Mouse (Mus musculus) hindbrain, postnatal 0 days (tissue): Measurements from ENCODE around the gene Srrm1. TPM values are rescaled to one million over a fixed set of nuclear protein-coding genes. Genes with fewer than 3 reads are reported as not detected.

Experiments
- ATAC-seq: fragments of 200-750 bp; cut with Nextera tagmentation; 2 replicates; pipeline ENCODE4 v1.8.0; 2017; ENCODE audit warnings: mild to moderate bottlenecking, moderate TSS enrichment, moderate library complexity
- DNase-seq: peaks from one replicate; pipeline ENCODE4 v3.0.0-alpha.2; 2015; ENCODE audit warnings: low spot score
- H3K27ac ChIP-seq: fragments of 300-500 bp; sonication (generic); 2 replicates; pipeline ENCODE4 v1.5.1; 2014; ENCODE audit warnings: mild to moderate bottlenecking
- H3K27me3 ChIP-seq: fragments of 300-500 bp; sonication (generic); 2 replicates; pipeline ENCODE4 v1.6.1; 2014; ENCODE audit warnings: low read length, mixed read lengths; ENCODE audit not compliant: insufficient read depth
- H3K36me3 ChIP-seq: fragments of 300-500 bp; sonication (generic); 2 replicates; pipeline ENCODE4 v1.6.1; 2014; ENCODE audit warnings: low read length, mixed read lengths; ENCODE audit not compliant: insufficient read depth
- H3K4me1 ChIP-seq: fragments of 300-500 bp; sonication (generic); 2 replicates; pipeline ENCODE4 v1.6.1; 2014; ENCODE audit warnings: antibody characterized with exemption, low read length, mixed read lengths; ENCODE audit not compliant: insufficient read depth
- H3K4me2 ChIP-seq: fragments of 300-500 bp; sonication (generic); 2 replicates; pipeline ENCODE4 v1.6.1; 2014; ENCODE audit warnings: low read depth, mild to moderate bottlenecking, low read length, moderate library complexity, mixed read lengths
- H3K4me3 ChIP-seq: fragments of 300-500 bp; sonication (generic); 2 replicates; pipeline ENCODE4 v1.5.1; 2014; ENCODE audit warnings: low read length
- H3K9ac ChIP-seq: fragments of 300-500 bp; sonication (generic); replicated peaks from 2 replicates; pipeline ENCODE4 v1.6.1; 2014; ENCODE audit warnings: mild to moderate bottlenecking, low read length, moderate library complexity, mixed read lengths
- H3K9me3 ChIP-seq: fragments of 300-500 bp; sonication (generic); 2 replicates; pipeline ENCODE4 v1.6.1; 2016; ENCODE audit warnings: low read length, mixed read lengths
- CTCF ChIP-seq: IDR thresholded peaks from 2 replicates; pipeline ENCODE4 v1.5.1; 2016; ENCODE audit warnings: antibody characterized with exemption, control low read depth, low read depth
- WGBS: fragments of 180-500 bp; shearing (Covaris S2); extraction: QIAGEN DNeasy Blood & Tissue Kit; methylation state at CpG from one replicate; pipeline ENCODE4 v1.1.7; 2014; 5-methylcytosine and 5-hydroxymethylcytosine counted together
- polyA plus RNA-seq: library from polyadenylated mRNA; unstranded; fragments of >200 nt; fragmentation: Nextera tagmentation; extraction: Ambion mirVana; gene quantifications from 2 replicates; pipeline ENCODE4 v1.2.1, GENCODE M21; 2015
- total RNA-seq: library from RNA; depleted of rRNA; stranded (reverse); fragments of >200 nt; gene quantifications from 2 replicates; pipeline ENCODE4 v1.2.3, GENCODE M21; 2014; rRNA removed

Gene Srrm1
- total RNA-seq (20.8 and 21.2 TPM in 2 replicates), polyA plus RNA-seq (173 and 174 TPM in 2 replicates)

DNA sequence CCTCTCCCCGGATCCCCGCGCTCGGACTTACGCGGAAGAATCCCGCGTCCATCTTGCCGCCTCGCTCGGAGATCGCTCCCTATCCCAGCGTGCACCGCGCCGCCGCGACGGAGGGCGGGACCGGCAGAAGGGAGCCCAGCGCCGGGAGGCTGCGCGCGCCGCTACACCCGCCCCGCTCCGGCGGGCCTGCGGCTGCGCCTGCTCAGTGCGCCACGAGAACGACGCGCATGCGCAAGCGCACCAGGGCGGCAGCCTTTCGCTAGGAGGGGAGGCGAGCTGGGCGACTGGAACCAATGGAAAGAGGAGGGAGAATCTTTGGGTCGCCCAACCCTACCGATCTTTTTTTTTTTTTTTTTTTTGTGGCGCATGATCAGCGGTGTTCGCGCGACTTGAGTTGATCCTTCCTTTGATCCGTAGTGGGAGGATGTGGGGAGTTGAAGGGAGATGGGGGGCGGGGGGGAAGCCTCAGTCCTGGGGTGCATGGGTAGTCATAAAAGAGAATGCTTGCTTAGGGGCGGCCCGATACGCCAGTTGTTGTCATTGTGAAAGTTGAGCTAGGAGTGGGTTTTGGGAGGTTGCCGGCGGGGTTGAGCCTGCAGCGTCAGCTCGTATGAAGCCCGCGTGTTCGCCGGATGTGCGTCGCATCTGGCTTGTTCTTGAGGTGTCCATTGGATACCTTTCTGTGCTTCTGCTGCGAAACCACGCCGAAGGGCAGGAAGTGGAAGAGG is at the start of gene Srrm1:
Srrm1 (minus strand) TSS at position 256 of the 728 bp plus-strand sequence.
- peaks cover 13% of the 10 kb centered on the region; the same call in 1 of the 2 replicates for H3K4me1 ChIP-seq
- TF ChIP-seq CTCF = no peak
- DNase-seq = peak; percentile 100
- H3K27ac ChIP-seq = peak within 1 kb of the TSS; percentile 96
- ATAC-seq = peak; percentile 95
- 0% methylated on average over 64 of the region's 69 CpGs for WGBS
- H3K27me3 ChIP-seq = no peaks in the 10 kb centered on the region
- H3K9me3 ChIP-seq = no peaks in the 10 kb centered on the region
- H3K4me2 ChIP-seq = peak within 1 kb of the TSS; percentile 93
- H3K4me3 ChIP-seq = peak within 1 kb of the TSS; percentile 98
- H3K9ac ChIP-seq = peak within 1 kb of the TSS; percentile 99
- H3K36me3 ChIP-seq = no peaks in the 10 kb centered on the region

DNA sequence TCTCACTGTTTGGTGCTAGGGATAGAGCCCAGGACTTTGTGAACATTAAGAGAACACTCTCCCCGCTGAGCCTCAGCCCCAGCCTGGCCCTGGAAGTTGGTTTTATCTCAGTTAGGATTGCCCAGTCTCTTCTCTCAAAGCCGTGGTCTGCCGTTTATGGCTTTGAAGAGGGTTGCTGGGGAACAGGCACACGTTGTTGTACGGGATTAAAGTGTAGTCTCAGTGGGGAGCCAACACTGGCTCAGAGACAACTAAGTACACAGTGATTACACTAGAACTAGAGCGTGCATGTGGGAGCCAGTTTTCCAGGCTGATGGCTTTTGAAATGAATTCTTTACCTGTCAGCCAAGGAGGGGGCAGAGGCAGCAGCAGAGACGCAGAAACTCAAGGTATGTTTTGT is 48.8 kb upstream of the Srrm1 start:
- H3K4me3 ChIP-seq = no peak overlapping the region
- H3K4me2 ChIP-seq = no peak overlapping the region
- no peak for TF ChIP-seq CTCF
- H3K9ac ChIP-seq = no peak overlapping the region
- H3K36me3 ChIP-seq = no peaks in the 10 kb centered on the region
- peaks cover 6% of the 10 kb centered on the region; the same call in 1 of the 2 replicates for H3K27me3 ChIP-seq
- H3K9me3 ChIP-seq = no peaks in the 10 kb centered on the region
- DNase-seq = no peak
- 22% methylated on average over 7 of the region's 7 CpGs for WGBS
- H3K27ac ChIP-seq = no peak overlapping the region
- 0 out of 2 replicates have a peak, but pooled peaks cover 2% of the 10 kb centered on the region for H3K4me1 ChIP-seq
- ATAC-seq = no peak

DNA sequence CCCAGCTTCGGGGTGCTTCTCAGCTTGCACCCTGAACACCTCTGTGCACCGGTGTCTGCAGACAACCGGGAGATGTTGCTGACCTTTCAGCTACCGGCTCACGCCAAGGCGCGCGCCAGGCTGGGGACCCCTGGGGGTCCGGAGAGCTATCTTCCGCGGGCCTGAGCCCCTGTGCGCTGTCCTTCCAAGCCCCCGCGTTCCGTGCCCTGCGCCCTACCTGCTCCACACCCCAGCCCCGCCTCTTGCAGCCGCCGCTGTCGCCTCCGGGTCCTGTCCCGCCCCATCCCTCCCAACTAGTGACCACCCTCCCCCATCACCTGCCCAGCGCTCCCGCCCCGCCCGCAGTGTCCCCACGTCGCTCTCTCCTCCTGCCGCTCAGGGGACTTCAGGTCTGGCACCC is 44.9 kb upstream of the Srrm1 start, which contains the start of gene Ncmap:
Ncmap (minus strand) TSS at position 237 of the 400 bp plus-strand sequence.
- 0 out of 2 replicates have a peak, but pooled peaks cover 2% of the 10 kb centered on the region for H3K4me1 ChIP-seq
- peak within 1 kb of the TSS; percentile 31 for H3K4me3 ChIP-seq
- H3K9ac ChIP-seq = no peak within 1 kb of the TSS; the same call in 1 of the 2 replicates
- no peak for TF ChIP-seq CTCF
- H3K9me3 ChIP-seq = no peaks in the 10 kb centered on the region
- H3K4me2 ChIP-seq = peak within 1 kb of the TSS; percentile 56
- DNase-seq (no peak), ATAC-seq (no peak)
- 2% methylated on average over 29 of the region's 29 CpGs for WGBS
- H3K36me3 ChIP-seq = no peaks in the 10 kb centered on the region
- H3K27ac ChIP-seq = no peak within 1 kb of the TSS
- H3K27me3 ChIP-seq = peaks cover 9% of the 10 kb centered on the region; the same call in 1 of the 2 replicates

- no peak overlapping the region; the same call in 1 of the 2 replicates for H3K9ac ChIP-seq
- no peaks in the 10 kb centered on the region for H3K36me3 ChIP-seq
- no peaks in the 10 kb centered on the region for H3K9me3 ChIP-seq
- ATAC-seq (no peak), DNase-seq (no peak)
- peaks cover 9% of the 10 kb centered on the region; the same call in 1 of the 2 replicates for H3K27me3 ChIP-seq
- peak overlapping the region; percentile 56 for H3K4me2 ChIP-seq
- H3K4me3 ChIP-seq = peak overlapping the region; percentile 31
- no peak overlapping the region for H3K27ac ChIP-seq
- WGBS = 8% methylated on average over 16 of the region's 16 CpGs
- 0 out of 2 replicates have a peak, but pooled peaks cover 2% of the 10 kb centered on the region for H3K4me1 ChIP-seq
- no peak for TF ChIP-seq CTCF
These were observed 44.4 kb upstream of the Srrm1 start for GRCm38 (mm10) chr4:135397551-135397950.

DNA sequence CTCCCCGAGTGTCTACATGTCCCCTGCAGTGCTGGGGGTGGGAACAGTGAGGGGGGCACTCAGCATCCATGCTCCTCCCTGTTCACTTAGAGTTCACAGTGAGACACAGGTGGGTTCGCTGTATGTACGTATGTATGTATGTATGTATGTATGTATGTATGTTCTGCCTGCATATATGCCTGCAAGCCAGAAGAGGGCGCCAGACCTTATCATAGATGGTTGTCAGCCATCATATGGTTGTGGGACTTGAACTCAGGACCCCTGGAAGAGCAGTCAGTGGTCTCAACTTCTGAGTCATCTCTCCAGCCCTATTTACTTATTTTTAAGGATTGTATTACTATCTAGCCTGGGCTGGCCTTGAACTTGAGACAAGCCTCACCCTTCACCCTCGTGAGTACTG is 43.2 kb upstream of the Srrm1 start:
- DNase-seq (no peak), ATAC-seq (no peak)
- H3K4me1 ChIP-seq = 0 out of 2 replicates have a peak, but pooled peaks cover 2% of the 10 kb centered on the region
- H3K9ac ChIP-seq = no peak overlapping the region
- no peak overlapping the region for H3K4me3 ChIP-seq
- WGBS = 90% methylated on average over 5 of the region's 5 CpGs
- H3K9me3 ChIP-seq = no peaks in the 10 kb centered on the region
- peaks cover 9% of the 10 kb centered on the region; the same call in 1 of the 2 replicates for H3K27me3 ChIP-seq
- peak; percentile 24 for TF ChIP-seq CTCF
- no peaks in the 10 kb centered on the region for H3K36me3 ChIP-seq
- no peak overlapping the region for H3K4me2 ChIP-seq
- H3K27ac ChIP-seq = no peak overlapping the region

DNA sequence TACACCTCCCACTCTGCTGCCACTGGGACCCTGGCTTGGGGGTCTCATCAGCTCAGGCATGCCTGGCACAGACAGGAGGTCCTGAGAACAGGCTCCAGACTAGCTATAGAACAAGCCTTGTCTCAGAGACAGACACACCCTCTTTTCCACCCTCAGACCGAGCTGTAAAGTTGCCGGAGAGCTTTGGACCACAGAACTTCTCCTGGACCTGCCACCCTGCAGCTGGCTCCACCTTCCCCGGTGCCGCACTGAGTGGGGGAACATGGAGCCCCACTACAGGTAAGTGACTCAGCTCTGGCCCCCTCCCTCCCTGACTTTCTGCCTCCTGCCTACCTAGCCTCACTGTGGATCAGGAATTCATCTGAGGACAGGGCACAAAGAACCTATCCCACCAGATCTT is 42.3 kb upstream of the Srrm1 start:
- 80% methylated on average over 4 of the region's 4 CpGs for WGBS
- TF ChIP-seq CTCF = no peak
- Histone ChIP-seq H3K9ac (no peak overlapping the region), H3K4me3 (no peak overlapping the region), H3K27ac (no peak overlapping the region), H3K9me3 (no peaks in the 10 kb centered on the region), H3K36me3 (no peaks in the 10 kb centered on the region), H3K4me2 (no peak overlapping the region), H3K27me3 (peaks cover 9% of the 10 kb centered on the region; the same call in 1 of the 2 replicates), H3K4me1 (0 out of 2 replicates have a peak, but pooled peaks cover 2% of the 10 kb centered on the region)
- DNase-seq (no peak), ATAC-seq (no peak)

- DNase-seq (no peak), ATAC-seq (no peak)
- 0 out of 2 replicates have a peak, but pooled peaks cover 2% of the 10 kb centered on the region for H3K4me1 ChIP-seq
- no peaks in the 10 kb centered on the region for H3K9me3 ChIP-seq
- H3K36me3 ChIP-seq = no peaks in the 10 kb centered on the region
- no peak overlapping the region for H3K4me2 ChIP-seq
- H3K4me3 ChIP-seq = no peak overlapping the region
- no peak overlapping the region for H3K27ac ChIP-seq
- H3K27me3 ChIP-seq = peaks cover 9% of the 10 kb centered on the region; the same call in 1 of the 2 replicates
- no peak overlapping the region for H3K9ac ChIP-seq
- TF ChIP-seq CTCF = no peak
- WGBS = 87% methylated on average over 7 of the region's 7 CpGs
These were observed 41.5 kb upstream of the Srrm1 start for GRCm38 (mm10) chr4:135394666-135395065.
